Mouse (Mus musculus): ENCODE data around the gene Vps54.

- TF ChIP-seq CTCF (IDR thresholded peaks at IDR 0.05; ENCODE audit: control insufficient read depth, insufficient read depth, insufficient read length) (no peak), MAX (IDR thresholded peaks at IDR 0.05) (no peak), MYOD1 (IDR thresholded peaks at IDR 0.05; ENCODE audit: control insufficient read depth, insufficient read length, low read depth) (no peak), USF1 (IDR thresholded peaks at IDR 0.05; ENCODE audit: low read depth) (no peak), FOSL1 (IDR thresholded peaks at IDR 0.05; ENCODE audit: insufficient read depth, low read length, poor library complexity, severe bottlenecking) (no peak), CEBPB (IDR thresholded peaks at IDR 0.05; ENCODE audit: low read depth) (no peak)
Measured at GRCm38 (mm10) chr11:21370399-21371121, 131.5 kb downstream of the Vps54 start.

Measured in C2C12 (cell line).